Mouse (Mus musculus) ES-Bruce4 (cell line): Measurements from ENCODE around the gene Flad1.

Experiments used
- CTCF ChIP-seq: IDR thresholded peaks from one replicate; pipeline ENCODE4 v1.8.1; 2011; ENCODE audit warnings: low read depth, low read length
- EP300 ChIP-seq: IDR thresholded peaks from 2 replicates; pipeline ENCODE4 v1.6.1; 2011; ENCODE audit warnings: low read depth, low read length; ENCODE audit not compliant: insufficient read depth
- POLR2A ChIP-seq: IDR thresholded peaks from one replicate; pipeline ENCODE4 v1.8.1; 2011; ENCODE audit warnings: low read length; ENCODE audit not compliant: insufficient read depth

DNA sequence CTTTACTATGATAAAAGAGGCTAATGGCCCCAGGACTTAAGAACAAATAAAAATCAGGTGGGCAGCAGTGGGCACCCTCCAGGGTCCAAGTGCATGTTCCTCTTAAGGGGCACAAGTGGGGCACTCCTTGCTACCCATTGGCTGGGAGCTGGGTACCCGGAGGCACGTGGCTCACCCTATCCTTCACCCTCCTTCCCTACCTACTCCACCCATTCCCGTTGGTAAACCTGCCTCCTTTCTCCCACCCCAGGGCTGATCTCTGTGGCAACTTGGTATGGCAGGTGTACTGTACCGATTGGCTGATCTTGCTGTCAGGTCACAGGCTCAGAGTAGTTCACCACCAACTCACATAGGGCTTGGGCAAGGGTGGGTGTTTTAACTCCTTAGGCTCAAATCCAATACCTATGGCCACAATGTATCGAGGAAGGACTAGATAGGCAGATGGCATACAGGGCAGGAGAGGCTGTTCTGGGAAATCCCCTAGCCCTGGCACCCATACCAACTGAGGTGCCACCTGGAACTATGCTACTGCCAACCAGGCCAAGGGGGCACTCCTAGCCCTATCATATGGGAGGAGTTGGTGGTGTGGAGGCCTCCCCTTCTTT is 27.9 kb downstream of the Flad1 start:
- TF ChIP-seq EP300 (no peak), CTCF (no peak), POLR2A (no peak)
